Comparison of ENCODE assay signal across 9 mouse cellular contexts in genomic region chr6:129236652-129237342, GRCm38 (mm10). TPM values are rescaled to one million over a fixed set of nuclear protein-coding genes. Genes with fewer than 3 reads are reported as not detected.
A peak's percentile ranks its signal among the peaks of the same experiment; 100 is the strongest.
DNase-seq lines count a peak whose midpoint lies in the region; TF ChIP-seq lines count a peak whose summit lies in the region.
"Had no signal": no experiment of that assay in that cellular context is flagged by ENCODE, and none has a peak within 500 bp of the region (broad histone marks: within the 10 kb centered on the region; RNA-seq: fewer than 3 reads in every experiment).

No protein-coding gene starts in this region.

- TF ChIP-seq CTCF in gastrocnemius, adult 2 months (IDR thresholded peaks at IDR 0.05), result no peak
- no peak for TF ChIP-seq CTCF in liver, adult 2 months (IDR thresholded peaks at IDR 0.05; ENCODE audit: low read depth, low read length)
- TF ChIP-seq CTCF in small intestine, adult 2 months (IDR thresholded peaks at IDR 0.05; ENCODE audit: extremely low read depth, insufficient read length, insufficient replicate concordance, low read depth, low read length), result no peak

- TF ChIP-seq POLR2A in liver, adult 2 months (IDR thresholded peaks at IDR 0.05; ENCODE audit: extremely low read depth, insufficient read depth, low read length), result no peak
- TF ChIP-seq POLR2A in small intestine, adult 2 months (IDR thresholded peaks at IDR 0.05; ENCODE audit: low read depth, low read length), result no peak

- H3K27me3 ChIP-seq in liver, adult 2 months (ENCODE audit: control insufficient read depth, insufficient read depth, low read length), result no peaks in the 10 kb centered on the region
- H3K27me3 ChIP-seq in small intestine, adult 2 months (ENCODE audit: control insufficient read depth, insufficient read depth, low read length), result no peaks in the 10 kb centered on the region

- intact Hi-C loops in gastrocnemius, adult 2 months (cut with DNase I), result loop anchor here (1.0 kb wide), 2 partner anchors 20 to 54 kb away; no protein-coding TSS in a partner anchor

- H3K4me3 ChIP-seq in gastrocnemius, adult 2 months, result peak overlapping the region; percentile 75
- H3K4me3 ChIP-seq in liver, adult 2 months (ENCODE audit: insufficient read depth, low read depth, low read length), result peak overlapping the region; percentile 69
- no peak overlapping the region; the same call in 1 of the 2 replicates for H3K4me3 ChIP-seq in small intestine, adult 2 months (ENCODE audit: low read depth, low read length)

- peak overlapping the region; percentile 97 for H3K9ac ChIP-seq in liver, adult 2 months (ENCODE audit: low read depth, low read length)

- H3K27ac ChIP-seq in gastrocnemius, adult 2 months, result peak overlapping the region; percentile 99
- H3K27ac ChIP-seq in liver, adult 2 months (replicated peaks; ENCODE audit: insufficient read depth, low read depth, low read length), result peak overlapping the region; percentile 100
- H3K27ac ChIP-seq in small intestine, adult 2 months (ENCODE audit: insufficient read depth, low read depth, low read length), result peak overlapping the region; percentile 98

- H3K79me2 ChIP-seq in liver, adult 2 months (ENCODE audit: control insufficient read depth, insufficient read depth, low read length), result peaks cover 29% of the 10 kb centered on the region

- peaks cover 34% of the 10 kb centered on the region for H3K4me1 ChIP-seq in liver, adult 2 months (ENCODE audit: control insufficient read depth, insufficient read depth, low read length)
- H3K4me1 ChIP-seq in small intestine, adult 2 months (ENCODE audit: control insufficient read depth, insufficient read depth, insufficient read length, low read length), result peaks cover 27% of the 10 kb centered on the region

- H3K36me3 ChIP-seq in liver, adult 2 months (ENCODE audit: control insufficient read depth, insufficient read depth, low read length), result peaks cover 12% of the 10 kb centered on the region
- peaks cover 8% of the 10 kb centered on the region; the same call in 1 of the 2 replicates for H3K36me3 ChIP-seq in small intestine, adult 2 months (ENCODE audit: control insufficient read depth, insufficient read depth, low read length)
- H3K36me3 ChIP-seq: G1E had no signal

- 19% methylated on average over 2 of the region's 2 CpGs for WGBS in liver, adult 2 months
- WGBS in small intestine, adult 2 months, result 18% methylated on average over 2 of the region's 2 CpGs

- peak; percentile 66 for DNase-seq in gastrocnemius, adult 2 months
- no peak for DNase-seq in gastrocnemius, postnatal 10 days
- peak; percentile 18 for DNase-seq in ZHBTc4 (ENCODE audit: low read depth, low spot score)
- DNase-seq in liver, adult 2 months (ENCODE audit: extremely low read depth, low read depth, low spot score), result peak; percentile 83
- no peak for DNase-seq in urinary bladder, postnatal 14 days (ENCODE audit: low spot score)
- no peak for DNase-seq in right cerebral cortex, adult 2 months (ENCODE audit: low spot score in 2 of 2)
- DNase-seq in frontal cortex, postnatal 36 days (ENCODE audit: low spot score in 2 of 2), result no peak

RNA-seq across cellular contexts. Expression of gene Cd69, which starts 38.4 kb away (rescaled TPM):
- total RNA-seq in gastrocnemius, adult 2 months (2021), result not detected
- under 1 TPM; 0.16 to 0.23 TPM for total RNA-seq in gastrocnemius, postnatal 10 days (2021)
- total RNA-seq in liver, adult 2 months (2014; rRNA removed), result 0.74 and 1.1 TPM in 2 replicates
- 0.15 TPM in 1 of 2 replicates, not detected in the other for polyA plus RNA-seq in liver, adult 2 months (2012; rRNA removed)
- polyA plus RNA-seq in small intestine, adult 2 months (2012; rRNA removed), result 0.25 TPM in 1 of 2 replicates, not detected in the other
- total RNA-seq: G1E had no signal
- polyA plus RNA-seq: G1E had no signal

RNA-seq across cellular contexts. Expression of gene Clec2d, which starts 56.4 kb away (rescaled TPM):
- total RNA-seq in gastrocnemius, adult 2 months (2021), result 100 to 1,000 TPM in 1 of 2 experiments, 10 to 100 TPM in 1; 73.7 to 109 TPM
- 10 to 100 TPM; 45.3 to 49.5 TPM for total RNA-seq in gastrocnemius, postnatal 10 days (2021)
- total RNA-seq in liver, adult 2 months (2014; rRNA removed), result 521 and 532 TPM in 2 replicates
- 124 and 141 TPM in 2 replicates for polyA plus RNA-seq in liver, adult 2 months (2012; rRNA removed)
- polyA plus RNA-seq in small intestine, adult 2 months (2012; rRNA removed), result 15.4 and 20.9 TPM in 2 replicates
- total RNA-seq: G1E had no signal
- polyA plus RNA-seq: G1E had no signal

Comparison
In these comparisons a context has a peak if more than half of its experiments do, and no peak if none do; other contexts are left out.
1. DNase-seq: peak in gastrocnemius, adult 2 months (single experiment), ZHBTc4 (single experiment) and liver, adult 2 months (single experiment); none in gastrocnemius, postnatal 10 days (single experiment), urinary bladder, postnatal 14 days (single experiment), right cerebral cortex, adult 2 months (0 of 2) and frontal cortex, postnatal 36 days (0 of 2).
2. Peak in every context shown above with its lines, with median percentiles within 50 percentile points of each other: H3K27ac ChIP-seq.